Mouse (Mus musculus) monocyte, adult 5-6 weeks (primary cell): ENCODE measurements around the gene Ipo11. TPM values are rescaled to one million over a fixed set of nuclear protein-coding genes. Genes with fewer than 3 reads are reported as not detected.
"Not testable (repeated sequence)": the region's sequence is repeated elsewhere in the genome, so short reads cannot be mapped to it uniquely, and the experiment has no call there.

ENCODE experiments used
- ATAC-seq: fragments of 153-309, 156-312 bp; replicated peaks from 2 replicates; pipeline ENCODE4 v1.8.0; 2017; ENCODE audit warnings: mild to moderate bottlenecking; ENCODE audit not compliant: low TSS enrichment, insufficient number of reproducible peaks, severe bottlenecking, poor library complexity, low FRiP score
- total RNA-seq: library from RNA; stranded (forward); fragments of 200-1000, 200-491, 200-594 nt; gene quantifications from 3 replicates; pipeline ENCODE4 v1.2.3, GENCODE M21; 2017

Gene Ipo11
- total RNA-seq: 16.2 to 37.3 TPM (median 36.7 TPM) in 3 replicates

DNA sequence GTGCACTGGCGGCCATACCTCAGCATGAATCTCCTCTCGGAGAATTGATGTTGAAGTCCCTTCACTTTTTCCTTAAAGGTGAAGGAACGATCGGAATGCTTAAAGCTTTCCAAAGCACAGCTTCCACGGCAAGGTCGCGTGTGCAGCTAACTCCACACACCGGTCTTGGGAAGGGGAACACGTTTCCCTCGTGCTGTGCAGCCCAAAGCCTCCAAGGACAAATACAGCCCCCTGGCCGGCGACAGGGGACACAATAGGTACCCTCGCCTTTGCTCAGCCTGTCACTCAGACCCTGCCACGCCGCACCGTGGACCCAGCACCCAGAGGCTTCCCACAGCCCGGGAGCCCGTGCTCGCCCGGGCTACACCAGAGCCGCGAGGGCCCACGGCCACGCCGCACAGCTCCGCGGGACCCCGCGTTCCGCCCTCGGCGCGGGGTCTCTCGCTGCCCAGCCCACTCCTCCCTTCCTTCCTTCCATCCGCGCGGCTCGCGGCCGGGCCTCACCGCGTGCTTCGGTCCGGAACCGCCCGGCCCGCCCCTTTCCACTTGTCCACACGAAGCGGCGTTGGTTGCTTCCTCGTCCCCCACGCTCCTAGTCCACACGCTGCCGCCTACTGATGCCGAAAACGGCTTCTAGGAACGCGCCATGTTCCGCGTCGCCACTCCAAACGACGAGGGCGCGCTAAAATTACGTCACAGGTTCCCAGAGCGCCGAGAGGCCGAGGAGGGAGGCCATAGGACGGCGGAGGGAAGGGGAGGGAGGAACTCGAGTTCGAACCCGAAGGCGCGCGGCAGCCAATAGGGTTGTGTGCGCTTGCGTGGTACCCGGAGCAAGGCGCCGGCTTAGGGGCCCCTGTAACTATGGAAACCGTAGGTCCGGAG lies at the start of gene Ipo11:
Gene Ipo11, minus strand, starts transcription at position 703 of the 882 bp plus-strand sequence.
- peak; percentile 98 for ATAC-seq

DNA sequence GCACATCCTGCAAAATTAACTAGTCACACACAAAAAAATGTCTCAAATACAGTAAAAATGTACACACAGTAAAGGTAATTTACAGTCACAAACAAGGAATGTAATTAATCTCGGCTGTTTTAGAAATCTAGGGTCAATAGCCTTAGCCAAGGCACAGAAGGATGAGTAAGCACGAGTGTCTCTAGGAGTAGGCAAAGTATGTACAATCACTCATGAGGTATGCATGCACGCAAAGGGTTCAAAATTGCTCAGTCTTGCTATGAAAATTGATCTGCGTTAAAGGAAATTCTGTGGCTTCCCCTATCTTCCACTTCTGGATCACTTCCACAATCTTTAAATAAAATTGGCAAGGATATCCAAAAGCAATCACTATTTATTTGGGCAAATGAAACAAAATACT lies 24.7 kb upstream of the Ipo11 start:
- ATAC-seq: no peak

- no peak for ATAC-seq
Observed at GRCm38 (mm10) chr13:106960557-106960956, 23.8 kb upstream of the Ipo11 start.

DNA sequence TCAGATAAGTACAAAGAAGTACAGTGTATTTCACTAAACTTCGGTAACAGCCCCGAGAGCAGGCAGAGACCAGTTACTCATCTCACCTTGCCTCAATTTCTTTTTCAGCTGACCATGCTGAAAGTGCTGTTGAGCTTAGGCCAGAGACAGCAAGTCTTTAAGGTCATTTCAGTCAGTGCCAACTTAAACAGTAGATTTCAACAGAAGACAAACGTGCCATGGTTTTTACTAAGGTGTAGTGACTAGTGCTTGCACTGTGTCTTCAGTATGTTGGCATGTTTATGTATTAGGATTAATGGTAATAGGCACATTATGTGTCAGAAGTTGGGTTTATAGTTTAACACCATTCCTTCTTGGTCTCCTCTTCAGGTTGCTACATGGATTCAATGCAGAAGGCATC lies 21.5 kb upstream of the Ipo11 start:
- ATAC-seq: no peak

GRCm38 (mm10) chr13:106957554-106957953 lies 20.8 kb upstream of the Ipo11 start:
- no peak for ATAC-seq

- no peak for ATAC-seq
Observed at GRCm38 (mm10) chr13:106954880-106955279, 18.1 kb upstream of the Ipo11 start.

DNA sequence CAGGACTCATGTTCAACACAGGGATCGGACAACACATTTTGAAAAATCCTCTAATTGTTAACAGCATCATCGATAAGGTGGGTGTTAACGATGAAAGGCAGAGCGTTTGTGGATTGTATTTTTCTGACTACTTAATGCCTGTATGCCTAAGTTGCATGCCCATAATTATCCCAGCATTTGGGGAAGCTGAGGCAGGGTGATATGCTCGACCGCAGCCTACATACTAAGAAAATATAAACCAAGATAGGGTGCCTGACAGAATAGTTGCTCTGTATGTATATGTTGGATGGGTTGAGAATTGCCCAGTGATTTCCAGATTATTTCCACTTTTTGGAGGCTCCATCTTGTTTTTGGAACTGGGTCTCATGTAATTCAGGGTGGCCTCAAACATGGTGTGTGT lies 10.8 kb upstream of the Ipo11 start:
- peak; percentile 0; the same call in 1 of the 2 replicates for ATAC-seq

GRCm38 (mm10) chr13:106946594-106947540 lies 10.1 kb upstream of the Ipo11 start, which contains the start of gene Dimt1:
TSS of gene Dimt1 (plus strand) at chr13:106947127.
- peak; percentile 98 for ATAC-seq

DNA sequence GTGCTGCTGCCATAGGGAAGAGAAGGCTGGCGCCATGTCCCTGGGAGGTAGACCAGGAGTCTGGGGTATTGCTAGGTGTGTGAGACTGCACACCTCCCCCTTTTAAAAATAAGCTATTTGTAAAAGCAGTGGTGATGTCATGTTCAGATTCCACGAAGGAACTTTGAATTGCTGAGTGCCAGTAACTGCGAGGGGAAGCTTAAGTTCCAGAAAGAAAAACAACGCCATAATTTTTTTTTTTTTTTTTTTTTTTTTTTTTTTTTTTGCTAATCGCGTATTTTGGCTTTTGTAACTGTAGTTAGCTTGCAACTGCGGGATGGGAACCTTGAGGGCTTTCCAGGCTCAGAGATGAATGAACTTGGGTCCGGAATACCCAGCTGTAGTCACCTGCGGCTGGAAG lies 8.8 kb upstream of the Ipo11 start:
- no peak for ATAC-seq

DNA sequence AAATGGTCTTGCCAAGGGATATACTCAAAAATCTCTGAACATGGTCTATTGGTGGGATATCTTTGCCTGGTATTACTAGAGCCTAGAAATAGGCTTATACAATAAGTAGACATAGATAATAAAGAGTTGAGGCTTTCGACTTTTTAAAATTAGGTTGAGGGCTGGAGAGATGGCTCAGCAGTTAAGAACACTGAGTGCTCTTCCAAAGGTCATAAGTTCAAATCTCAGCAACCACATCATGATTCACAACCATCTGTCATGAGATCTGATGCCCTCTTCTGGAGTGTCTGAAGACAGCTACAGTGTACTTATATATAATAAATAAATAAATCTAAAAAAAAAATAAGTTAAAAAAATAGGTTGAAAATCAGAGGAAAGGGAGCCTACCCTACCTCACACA lies 6.0 kb upstream of the Ipo11 start:
- ATAC-seq: no peak

DNA sequence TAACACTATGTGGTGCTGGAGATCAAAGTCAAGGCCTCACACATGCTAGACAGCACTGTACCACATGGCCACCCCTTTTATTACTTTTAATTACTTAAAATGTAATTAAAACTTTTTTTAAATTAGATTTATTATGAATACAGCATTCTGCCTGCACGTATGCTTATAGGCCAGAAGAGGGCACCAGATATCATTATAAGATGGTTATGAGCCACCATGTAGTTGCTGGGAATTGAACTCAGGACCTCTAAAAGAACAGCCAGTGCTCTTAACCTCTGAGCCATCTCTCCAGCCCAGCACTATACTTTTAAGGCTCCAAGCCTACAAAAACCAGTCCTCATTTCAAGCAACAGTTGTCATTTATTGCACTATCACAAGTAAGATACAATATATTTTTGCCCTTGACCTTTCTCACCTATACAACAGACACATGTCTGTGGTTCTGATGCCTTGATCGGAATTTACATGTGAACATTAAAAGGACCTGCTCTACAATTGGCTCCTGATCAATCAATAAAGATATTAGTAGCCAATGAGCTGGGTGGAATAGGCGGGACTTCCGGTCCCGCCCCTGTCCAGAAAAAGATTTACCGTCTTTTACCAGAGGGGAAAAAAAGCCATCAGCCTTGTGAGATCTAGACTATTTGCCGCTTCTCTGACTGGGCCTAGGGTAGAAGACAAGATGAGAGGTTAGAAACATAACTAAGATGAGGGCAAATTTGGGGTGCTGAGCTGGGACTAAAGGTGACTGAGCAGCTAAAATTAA lies 4.6 kb upstream of the Ipo11 start:
- no peak for ATAC-seq

DNA sequence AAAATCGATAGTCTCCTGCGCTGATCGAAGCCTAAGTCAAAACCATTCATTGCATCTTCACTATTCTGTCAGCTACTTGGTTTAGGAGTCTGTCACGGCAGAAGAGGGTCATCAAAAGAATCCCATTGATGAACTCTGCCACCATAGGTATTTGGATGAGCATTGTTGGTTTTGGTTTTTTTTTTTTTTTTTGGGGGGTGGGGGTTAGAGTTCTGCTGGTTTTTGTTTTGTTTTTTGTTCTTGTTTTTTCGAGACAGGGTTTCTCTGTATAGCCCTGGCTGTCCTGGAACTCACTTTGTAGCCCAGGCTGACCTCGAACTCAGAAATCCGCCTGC lies 347 bp upstream of the Ipo11 start:
- ATAC-seq: no peak

DNA sequence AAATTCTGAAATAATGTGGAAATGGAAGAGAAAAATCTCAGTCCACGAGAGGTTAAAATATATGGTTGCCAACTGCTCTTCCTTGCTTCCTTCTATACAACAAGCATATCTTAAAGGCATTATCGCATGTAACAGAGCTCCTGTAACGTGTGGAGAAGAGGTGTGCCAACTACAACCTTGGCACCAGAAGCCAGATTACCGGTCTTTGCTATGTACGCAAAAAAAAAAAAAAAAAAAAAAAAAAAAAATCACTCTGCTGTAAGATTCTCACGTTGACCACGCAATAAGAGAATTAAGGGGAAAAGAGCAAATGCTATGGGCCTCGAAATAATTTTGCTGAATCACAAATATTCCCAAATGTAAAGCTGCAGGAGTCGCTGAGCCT lies 895 bp downstream of the Ipo11 start:
- no peak for ATAC-seq

DNA sequence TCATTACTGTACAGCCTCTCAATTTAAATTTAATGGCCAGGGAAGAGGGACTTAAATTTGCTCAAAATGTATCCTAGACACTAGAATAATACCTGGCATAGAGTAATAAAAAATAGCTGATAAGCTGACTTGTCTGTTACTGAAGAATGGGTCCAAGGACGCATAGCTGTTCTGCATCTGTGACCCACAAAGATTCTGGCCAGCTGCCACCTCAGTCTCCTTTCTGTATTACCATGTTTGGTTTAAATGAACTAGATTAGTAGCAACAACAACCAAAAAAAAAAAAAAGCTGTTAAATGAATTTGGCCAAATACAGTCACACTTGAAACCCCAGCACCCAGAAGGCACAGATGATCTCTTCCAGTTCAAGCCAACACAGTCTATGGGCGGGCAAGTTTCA lies 7.6 kb downstream of the Ipo11 start:
- no peak for ATAC-seq

DNA sequence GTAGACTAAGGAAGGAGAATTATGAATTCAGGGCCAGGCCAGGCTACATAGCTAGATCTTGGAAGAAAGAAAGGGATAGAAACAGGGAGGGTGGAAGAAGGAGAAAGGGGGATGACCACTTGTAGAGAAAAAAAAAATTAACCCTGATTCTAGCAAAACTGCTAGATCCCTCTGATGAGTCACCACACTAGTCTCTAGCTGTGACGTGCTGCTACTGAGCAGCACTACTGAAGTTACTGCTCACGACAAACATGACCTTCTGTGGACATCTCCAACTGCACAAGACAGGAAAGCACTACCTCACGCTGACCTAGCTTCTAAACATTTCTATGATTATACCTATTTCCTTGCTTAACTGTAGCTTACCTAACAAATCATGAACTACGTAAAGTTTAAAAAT lies 8.5 kb downstream of the Ipo11 start:
- ATAC-seq: no peak

DNA sequence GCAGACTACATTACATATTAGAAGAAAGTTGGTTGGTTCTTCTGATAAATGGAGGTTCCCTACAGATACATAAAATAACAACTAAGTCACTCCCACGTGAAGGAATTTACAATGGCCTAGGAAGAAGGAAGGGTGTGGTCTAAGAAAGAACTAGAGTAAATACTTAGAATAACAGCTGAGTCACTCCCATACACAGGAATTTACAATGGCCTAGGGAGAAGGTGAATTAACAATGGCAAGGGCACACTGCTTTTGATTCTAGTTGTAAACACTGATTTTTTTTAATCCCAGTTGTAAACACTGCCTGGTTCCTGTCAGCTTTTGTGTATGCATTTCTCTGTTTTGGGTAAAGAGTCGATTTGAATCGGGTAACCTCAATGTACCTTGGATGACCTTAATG lies 10.8 kb downstream of the Ipo11 start:
- not testable (repeated sequence) for ATAC-seq

GRCm38 (mm10) chr13:106918322-106919050 lies 18.3 kb downstream of the Ipo11 start:
- no peak for ATAC-seq

DNA sequence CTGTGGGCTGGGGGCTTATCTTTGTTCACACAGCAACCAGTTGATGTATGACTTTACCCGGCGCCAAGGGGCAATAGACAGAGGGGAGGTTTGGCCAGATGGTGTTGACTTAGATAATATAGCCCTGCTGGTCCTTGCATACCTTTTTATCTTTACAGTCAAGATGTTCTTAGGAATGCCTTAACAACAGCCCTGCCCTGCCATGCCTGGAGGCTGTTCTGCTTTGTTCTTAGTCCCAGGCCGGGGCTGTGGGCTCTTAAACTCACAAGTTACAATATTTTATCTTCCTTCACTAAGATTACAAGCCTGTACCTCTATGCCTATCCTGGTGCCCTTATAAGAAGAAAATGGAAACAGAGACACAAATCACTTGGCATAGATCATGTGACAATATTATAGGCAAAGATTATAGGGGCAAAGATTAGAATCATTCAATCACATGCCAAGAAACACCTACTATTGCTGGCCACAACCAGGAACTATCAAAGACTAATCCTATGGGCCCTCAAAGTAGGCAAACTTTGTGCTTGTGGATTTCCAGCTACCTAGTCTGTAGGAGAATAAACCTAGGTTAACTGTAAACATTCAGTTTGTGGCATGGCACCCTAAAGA lies 23.5 kb downstream of the Ipo11 start:
- ATAC-seq: no peak
